Mouse (Mus musculus): ENCODE results near the gene Arl4c. TPM values are rescaled to one million over a fixed set of nuclear protein-coding genes. Genes with fewer than 3 reads are reported as not detected.
"Not testable (repeated sequence)": the region's sequence is repeated elsewhere in the genome, so short reads cannot be mapped to it uniquely, and the experiment has no call there.

Arl4c gene
- polyA plus RNA-seq, 1 experiment from 2014 or later = 13.7 TPM

DNA sequence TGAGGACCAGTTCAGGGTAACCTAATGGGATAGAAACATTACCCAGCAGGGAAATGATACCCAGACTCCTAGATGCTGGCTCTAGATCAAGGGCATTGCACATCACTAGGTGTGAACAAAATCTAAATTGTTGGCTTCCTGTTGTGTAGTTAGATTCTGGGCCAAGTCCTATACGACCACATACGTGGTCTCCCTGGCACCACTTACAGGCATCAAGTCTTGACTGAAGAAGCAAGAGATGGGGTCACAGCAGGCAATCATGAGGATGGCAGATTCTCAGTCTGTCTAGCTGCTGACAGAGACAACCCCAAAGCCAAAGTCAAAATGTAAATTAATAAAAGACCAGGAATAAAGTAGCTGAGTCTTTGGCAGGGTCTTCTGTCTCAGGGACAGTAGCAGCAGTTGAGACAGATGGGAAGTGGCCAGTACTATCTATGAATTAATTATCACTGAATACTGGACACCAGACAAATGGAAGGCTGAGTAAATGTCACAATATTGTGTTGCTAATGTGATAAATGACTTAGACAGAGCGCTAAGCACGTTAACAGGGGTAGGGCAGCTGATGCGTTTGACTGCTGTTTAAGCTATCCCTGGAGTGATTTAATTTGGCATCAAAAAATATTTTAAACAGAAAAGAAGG is 58.7 kb downstream of the Arl4c start:
- Histone ChIP-seq H3K27me3 (ENCODE audit: control insufficient read depth, insufficient read depth, low read length) (no peaks in the 10 kb centered on the region), H3K36me3 (ENCODE audit: control insufficient read depth, insufficient read depth, low read length) (no peaks in the 10 kb centered on the region), H3K4me3 (ENCODE audit: low read length) (no peak overlapping the region), H3K4me2 (replicated peaks; ENCODE audit: low read depth, low read length) (no peak overlapping the region), H3K4me1 (ENCODE audit: control insufficient read depth, insufficient read depth, low read length) (peaks cover 13% of the 10 kb centered on the region), H3K9me3 (ENCODE audit: control insufficient read depth, low read length) (no peaks in the 10 kb centered on the region), H3K27ac (ENCODE audit: low read depth, low read length) (no peak overlapping the region), H3K9ac (ENCODE audit: low read depth, low read length) (no peak overlapping the region)
- 72% methylated on average over 5 of the region's 5 CpGs for WGBS
- ATAC-seq (ENCODE audit: low FRiP score, low TSS enrichment) = no peak

DNA sequence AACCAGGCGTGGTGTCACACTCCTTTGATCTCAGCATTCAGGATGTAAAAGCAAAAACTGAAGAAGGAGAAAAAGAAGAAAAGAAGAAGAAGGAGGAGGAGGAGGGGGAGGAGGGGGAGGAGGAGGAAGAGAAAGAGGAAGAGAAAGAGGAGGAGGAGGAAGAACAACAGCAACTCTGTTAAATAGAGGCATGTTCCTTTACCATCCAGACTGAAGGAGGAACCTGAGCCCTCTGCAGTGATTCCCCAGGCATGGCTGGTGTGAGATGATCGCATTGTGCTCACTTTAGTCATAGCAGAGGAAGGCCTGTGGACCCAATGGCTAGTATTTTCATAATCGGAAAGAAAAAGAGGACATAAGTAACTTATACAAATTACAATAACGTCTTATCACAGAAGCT is 59.3 kb downstream of the Arl4c start:
- WGBS = 81% methylated on average over 4 of the region's 4 CpGs
- H3K27ac ChIP-seq (ENCODE audit: low read depth, low read length) = no peak overlapping the region
- H3K4me2 ChIP-seq (replicated peaks; ENCODE audit: low read depth, low read length) = no peak overlapping the region
- H3K4me1 ChIP-seq (ENCODE audit: control insufficient read depth, insufficient read depth, low read length) = peaks cover 13% of the 10 kb centered on the region
- ATAC-seq (ENCODE audit: low FRiP score, low TSS enrichment) = no peak
- H3K27me3 ChIP-seq (ENCODE audit: control insufficient read depth, insufficient read depth, low read length) = no peaks in the 10 kb centered on the region
- H3K9ac ChIP-seq (ENCODE audit: low read depth, low read length) = no peak overlapping the region
- no peaks in the 10 kb centered on the region for H3K9me3 ChIP-seq (ENCODE audit: control insufficient read depth, low read length)
- H3K4me3 ChIP-seq (ENCODE audit: low read length) = no peak overlapping the region
- no peaks in the 10 kb centered on the region for H3K36me3 ChIP-seq (ENCODE audit: control insufficient read depth, insufficient read depth, low read length)

DNA sequence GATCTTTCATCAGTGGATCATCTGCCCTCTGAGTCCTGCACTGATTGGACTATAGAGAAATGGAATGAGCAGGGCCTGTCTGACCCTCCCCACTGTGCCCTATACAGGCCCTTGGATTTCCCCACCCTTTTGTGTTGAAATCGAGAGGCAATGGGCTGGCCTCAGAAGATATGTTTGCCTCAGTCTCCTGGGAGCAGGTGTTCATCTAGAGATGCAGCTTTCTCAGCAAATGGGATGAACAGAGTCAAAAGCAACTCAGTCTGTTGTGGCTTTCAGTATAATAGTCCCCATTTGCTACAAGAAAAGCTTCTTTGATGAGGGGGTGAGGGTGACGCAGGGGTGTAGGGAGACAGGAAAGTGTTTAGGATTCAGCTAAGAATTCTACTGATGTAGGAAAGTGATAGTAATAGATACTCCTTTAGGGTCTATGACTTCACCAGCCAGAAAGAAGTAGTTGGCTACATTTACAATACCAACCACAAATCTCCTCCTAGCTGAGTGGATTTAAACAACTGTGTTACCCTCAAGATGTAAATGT is 60.3 kb downstream of the Arl4c start:
- ATAC-seq (ENCODE audit: low FRiP score, low TSS enrichment) = no peak
- H3K4me1 ChIP-seq (ENCODE audit: control insufficient read depth, insufficient read depth, low read length) = peaks cover 13% of the 10 kb centered on the region
- 73% methylated on average over 2 of the region's 2 CpGs for WGBS
- H3K4me3 ChIP-seq (ENCODE audit: low read length) = no peak overlapping the region
- H3K27me3 ChIP-seq (ENCODE audit: control insufficient read depth, insufficient read depth, low read length) = no peaks in the 10 kb centered on the region
- no peak overlapping the region for H3K27ac ChIP-seq (ENCODE audit: low read depth, low read length)
- H3K4me2 ChIP-seq (replicated peaks; ENCODE audit: low read depth, low read length) = no peak overlapping the region
- no peaks in the 10 kb centered on the region for H3K36me3 ChIP-seq (ENCODE audit: control insufficient read depth, insufficient read depth, low read length)
- no peak overlapping the region for H3K9ac ChIP-seq (ENCODE audit: low read depth, low read length)
- no peaks in the 10 kb centered on the region for H3K9me3 ChIP-seq (ENCODE audit: control insufficient read depth, low read length)

DNA sequence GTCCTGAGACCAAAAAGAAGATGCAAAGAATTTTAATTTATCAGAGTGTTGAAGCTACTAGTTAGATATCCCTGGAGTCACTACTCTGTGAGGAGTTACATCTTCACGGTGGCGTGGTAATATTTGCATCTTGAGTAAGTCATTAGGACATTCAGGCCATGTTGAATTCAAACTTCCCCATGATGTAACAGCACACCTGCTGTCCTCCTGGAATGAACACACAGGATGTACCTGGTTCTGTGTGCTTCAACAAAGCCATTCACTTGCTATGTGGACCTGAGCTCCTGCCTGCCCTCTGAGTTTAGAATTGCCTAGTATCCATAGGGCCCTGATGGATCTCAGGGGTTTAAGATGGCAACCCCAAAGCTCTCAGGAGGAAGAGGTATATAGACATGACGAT is 60.8 kb downstream of the Arl4c start:
- Histone ChIP-seq H3K27me3 (ENCODE audit: control insufficient read depth, insufficient read depth, low read length) (no peaks in the 10 kb centered on the region), H3K9ac (ENCODE audit: low read depth, low read length) (no peak overlapping the region), H3K36me3 (ENCODE audit: control insufficient read depth, insufficient read depth, low read length) (no peaks in the 10 kb centered on the region), H3K4me1 (ENCODE audit: control insufficient read depth, insufficient read depth, low read length) (peaks cover 13% of the 10 kb centered on the region), H3K27ac (ENCODE audit: low read depth, low read length) (no peak overlapping the region), H3K4me2 (replicated peaks; ENCODE audit: low read depth, low read length) (no peak overlapping the region), H3K4me3 (ENCODE audit: low read length) (no peak overlapping the region), H3K9me3 (ENCODE audit: control insufficient read depth, low read length) (no peaks in the 10 kb centered on the region)
- ATAC-seq (ENCODE audit: low FRiP score, low TSS enrichment) = no peak
- 92% methylated on average over 3 of the region's 3 CpGs for WGBS

DNA sequence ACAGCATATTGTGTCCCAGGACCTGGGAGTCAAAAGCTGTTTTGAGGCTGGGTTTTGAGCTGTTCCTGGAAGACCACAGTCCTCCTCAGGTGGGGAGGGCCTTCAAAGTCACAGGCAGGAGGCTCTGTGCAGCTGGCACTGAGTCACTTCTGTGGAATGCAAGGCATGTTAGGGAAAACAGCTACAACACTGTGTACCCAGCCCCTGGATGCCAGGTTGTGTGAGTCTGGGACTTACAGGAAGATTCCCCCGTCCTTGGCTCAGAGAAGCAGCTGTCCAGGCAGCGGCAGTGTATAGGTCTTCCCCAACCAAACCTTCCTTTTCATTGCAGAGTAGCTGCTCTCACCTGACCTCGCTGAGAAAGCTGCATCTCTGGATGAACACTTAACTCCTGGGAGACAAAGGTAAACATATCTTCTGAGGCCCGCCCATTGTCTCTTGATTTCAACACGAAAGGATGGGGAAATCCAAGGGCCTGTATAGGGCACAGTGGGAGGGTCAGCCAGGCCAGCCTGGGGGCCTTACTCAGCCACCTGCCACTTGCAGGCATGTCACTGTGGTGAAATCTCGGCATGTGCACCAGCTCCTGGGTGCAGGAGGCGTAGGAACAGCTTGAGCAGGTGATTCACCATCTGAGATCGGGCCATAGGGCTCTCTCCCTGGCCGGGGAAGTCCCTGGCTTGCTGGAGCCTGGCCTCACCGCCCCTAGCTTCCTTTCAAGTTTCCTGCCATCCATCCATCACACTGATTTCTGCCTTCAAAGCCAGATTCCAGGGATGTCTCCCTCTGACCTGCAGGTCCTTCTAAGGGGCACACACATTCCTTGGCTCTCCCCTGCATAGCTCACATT is 62.4 kb downstream of the Arl4c start:
- Histone ChIP-seq H3K27ac (ENCODE audit: low read depth, low read length) (peak overlapping the region; percentile 30), H3K4me3 (ENCODE audit: low read length) (no peak overlapping the region), H3K36me3 (ENCODE audit: control insufficient read depth, insufficient read depth, low read length) (no peaks in the 10 kb centered on the region), H3K4me1 (ENCODE audit: control insufficient read depth, insufficient read depth, low read length) (peaks cover 13% of the 10 kb centered on the region), H3K27me3 (ENCODE audit: control insufficient read depth, insufficient read depth, low read length) (no peaks in the 10 kb centered on the region), H3K4me2 (replicated peaks; ENCODE audit: low read depth, low read length) (no peak overlapping the region), H3K9ac (ENCODE audit: low read depth, low read length) (no peak overlapping the region), H3K9me3 (ENCODE audit: control insufficient read depth, low read length) (no peaks in the 10 kb centered on the region)
- ATAC-seq (ENCODE audit: low FRiP score, low TSS enrichment) = peak; percentile 39; the same call in 1 of the 2 replicates
- 19% methylated on average over 10 of the region's 10 CpGs for WGBS

DNA sequence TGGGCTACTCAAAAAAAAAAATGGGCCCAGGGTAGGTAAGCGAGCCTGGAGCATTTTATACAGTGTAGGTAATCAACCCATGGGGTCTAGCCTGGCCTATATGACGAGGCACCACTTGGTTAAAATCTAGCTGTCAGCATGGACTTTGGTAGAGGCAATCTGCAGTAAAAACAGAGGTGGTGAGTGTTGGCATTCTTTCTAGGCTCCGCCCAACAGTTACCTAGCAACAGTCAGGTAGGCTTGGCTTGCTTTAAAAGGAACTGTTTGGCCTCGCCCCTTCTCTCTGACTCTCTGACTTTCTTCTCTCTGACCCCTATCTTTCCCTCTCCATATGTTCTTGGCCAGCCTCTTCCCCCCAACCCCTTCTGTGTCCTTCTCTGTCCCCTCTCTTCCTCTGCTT is 63.4 kb downstream of the Arl4c start:
- WGBS = 64% methylated on average over 4 of the region's 4 CpGs
- Histone ChIP-seq H3K9ac (ENCODE audit: low read depth, low read length) (no peak overlapping the region), H3K4me3 (ENCODE audit: low read length) (no peak overlapping the region), H3K4me2 (replicated peaks; ENCODE audit: low read depth, low read length) (no peak overlapping the region), H3K27ac (ENCODE audit: low read depth, low read length) (no peak overlapping the region), H3K9me3 (ENCODE audit: control insufficient read depth, low read length) (no peaks in the 10 kb centered on the region), H3K36me3 (ENCODE audit: control insufficient read depth, insufficient read depth, low read length) (no peaks in the 10 kb centered on the region), H3K4me1 (ENCODE audit: control insufficient read depth, insufficient read depth, low read length) (peaks cover 13% of the 10 kb centered on the region), H3K27me3 (ENCODE audit: control insufficient read depth, insufficient read depth, low read length) (no peaks in the 10 kb centered on the region)
- no peak for ATAC-seq (ENCODE audit: low FRiP score, low TSS enrichment)

DNA sequence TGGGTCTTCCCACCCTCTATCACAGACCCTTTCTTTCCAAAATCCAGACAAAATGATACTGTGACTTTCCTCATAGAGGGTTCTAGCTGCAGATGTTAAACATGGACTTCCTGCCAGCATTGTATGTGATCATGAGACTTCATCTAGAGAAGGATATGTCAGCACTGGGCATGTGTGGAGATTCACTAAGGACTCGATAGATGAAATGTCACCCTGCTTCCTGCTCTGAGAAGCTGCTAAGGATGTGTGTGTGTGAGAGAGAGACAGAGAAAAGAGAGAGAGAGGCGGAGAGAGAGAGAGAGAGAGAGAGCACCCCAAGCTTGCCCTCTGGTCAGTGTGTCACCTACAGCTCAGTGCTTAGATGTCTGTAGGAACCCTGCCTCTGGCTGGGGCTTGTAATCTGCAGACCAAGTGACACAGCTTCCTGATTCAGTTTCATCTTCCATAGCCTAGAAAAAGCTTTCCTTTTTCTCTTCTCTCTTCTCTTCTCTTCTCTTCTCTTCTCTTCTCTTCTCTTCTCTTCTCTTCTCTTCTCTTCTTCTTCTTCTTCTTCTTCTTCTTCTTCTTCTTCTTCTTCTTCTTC is 65.4 kb downstream of the Arl4c start:
- H3K4me2 ChIP-seq (replicated peaks; ENCODE audit: low read depth, low read length); H3K9me3 ChIP-seq (ENCODE audit: control insufficient read depth, low read length); ATAC-seq (ENCODE audit: low FRiP score, low TSS enrichment); H3K4me3 ChIP-seq (ENCODE audit: low read length); H3K9ac ChIP-seq (ENCODE audit: low read depth, low read length); H3K27me3 ChIP-seq (ENCODE audit: control insufficient read depth, insufficient read depth, low read length); H3K27ac ChIP-seq (ENCODE audit: low read depth, low read length); H3K36me3 ChIP-seq (ENCODE audit: control insufficient read depth, insufficient read depth, low read length): not testable (repeated sequence)
- peaks cover 13% of the 10 kb centered on the region for H3K4me1 ChIP-seq (ENCODE audit: control insufficient read depth, insufficient read depth, low read length)
- WGBS = 75% methylated on average over 2 of the region's 2 CpGs

DNA sequence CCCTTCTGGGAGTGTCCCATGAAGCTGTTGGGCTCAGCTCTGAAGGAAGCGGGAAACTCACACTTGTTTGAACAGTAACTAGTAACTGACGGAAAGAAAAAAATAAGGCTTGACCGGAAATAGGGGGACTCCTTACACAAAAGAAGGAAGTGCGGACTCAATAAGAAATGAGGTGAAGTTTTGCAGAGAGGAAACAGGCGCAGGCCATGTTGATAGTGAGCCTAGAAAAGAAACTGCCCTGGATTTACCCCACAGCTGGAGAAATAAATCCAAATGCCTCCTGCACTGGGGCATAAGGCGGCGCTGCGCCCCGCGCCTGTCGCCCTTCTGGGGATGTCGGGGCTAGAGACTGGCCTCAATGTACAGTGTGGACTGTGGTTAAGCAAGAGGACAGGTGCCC is 66.4 kb downstream of the Arl4c start:
- Histone ChIP-seq H3K9ac (ENCODE audit: low read depth, low read length) (no peak overlapping the region), H3K4me3 (ENCODE audit: low read length) (no peak overlapping the region), H3K27ac (ENCODE audit: low read depth, low read length) (no peak overlapping the region), H3K36me3 (ENCODE audit: control insufficient read depth, insufficient read depth, low read length) (no peaks in the 10 kb centered on the region), H3K27me3 (ENCODE audit: control insufficient read depth, insufficient read depth, low read length) (no peaks in the 10 kb centered on the region), H3K9me3 (ENCODE audit: control insufficient read depth, low read length) (no peaks in the 10 kb centered on the region), H3K4me1 (ENCODE audit: control insufficient read depth, insufficient read depth, low read length) (peaks cover 13% of the 10 kb centered on the region), H3K4me2 (replicated peaks; ENCODE audit: low read depth, low read length) (no peak overlapping the region)
- no peak for ATAC-seq (ENCODE audit: low FRiP score, low TSS enrichment)
- WGBS = 87% methylated on average over 12 of the region's 12 CpGs

DNA sequence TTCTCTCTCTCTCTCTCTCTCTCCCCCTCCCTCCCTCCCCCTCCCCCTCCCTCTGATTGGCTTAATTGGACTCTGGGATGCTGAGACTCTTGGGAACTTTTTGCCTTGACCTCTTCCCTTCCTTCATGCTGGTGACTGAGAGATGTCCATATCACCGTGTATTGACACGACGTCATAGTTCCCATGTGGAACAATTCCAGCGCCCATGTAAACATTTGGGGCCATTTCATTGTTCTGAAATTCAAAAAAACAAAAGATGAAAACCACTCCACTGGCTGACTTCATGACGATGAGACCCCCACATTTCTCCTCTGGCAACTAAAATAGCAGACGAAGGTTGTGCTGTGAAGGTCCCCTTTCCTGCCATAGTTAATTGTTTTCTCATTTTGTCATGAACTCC is 69.2 kb downstream of the Arl4c start:
- Histone ChIP-seq H3K27ac (ENCODE audit: low read depth, low read length) (no peak overlapping the region), H3K27me3 (ENCODE audit: control insufficient read depth, insufficient read depth, low read length) (no peaks in the 10 kb centered on the region), H3K9ac (ENCODE audit: low read depth, low read length) (no peak overlapping the region), H3K4me1 (ENCODE audit: control insufficient read depth, insufficient read depth, low read length) (no peaks in the 10 kb centered on the region; the same call in 1 of the 2 replicates), H3K36me3 (ENCODE audit: control insufficient read depth, insufficient read depth, low read length) (no peaks in the 10 kb centered on the region), H3K4me3 (ENCODE audit: low read length) (no peak overlapping the region), H3K4me2 (replicated peaks; ENCODE audit: low read depth, low read length) (no peak overlapping the region), H3K9me3 (ENCODE audit: control insufficient read depth, low read length) (no peaks in the 10 kb centered on the region)
- ATAC-seq (ENCODE audit: low FRiP score, low TSS enrichment) = no peak
- 78% methylated on average over 6 of the region's 6 CpGs for WGBS

All from kidney, embryonic 14.5 days (tissue).